Mouse (Mus musculus): ENCODE results near the gene Rhob. TPM values are rescaled to one million over a fixed set of nuclear protein-coding genes. Genes with fewer than 3 reads are reported as not detected.

Gene Rhob
- polyA plus RNA-seq, 1 experiment from 2014 or later = 32.9 TPM

DNA sequence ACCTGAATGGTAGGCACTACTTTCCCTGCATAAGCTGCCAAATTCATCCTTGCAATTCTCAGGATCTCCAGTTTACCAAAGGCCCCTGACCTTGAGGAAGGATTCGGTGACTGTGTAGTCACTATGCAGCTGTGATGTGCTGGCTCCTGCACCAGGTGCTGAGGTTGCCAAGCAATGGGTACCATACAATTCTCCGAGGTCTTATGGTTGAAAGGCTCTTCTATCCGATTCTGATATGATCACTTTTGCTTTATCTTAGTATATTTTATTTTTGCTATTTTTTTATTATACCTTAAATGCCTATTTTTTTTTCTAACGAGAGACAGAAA is 11.2 kb downstream of the Rhob start:
- Histone ChIP-seq H3K4me2 (replicated peaks; ENCODE audit: low read depth) (no peak overlapping the region), H3K4me1 (replicated peaks; ENCODE audit: control insufficient read depth, insufficient read depth) (no peaks in the 10 kb centered on the region; the same call in none of the 2 replicates), H3K9me3 (ENCODE audit: control insufficient read depth, low read length) (no peaks in the 10 kb centered on the region), H3K9ac (ENCODE audit: low read length) (no peak overlapping the region), H3K27me3 (ENCODE audit: control insufficient read depth, insufficient read depth, low read length) (no peaks in the 10 kb centered on the region), H3K4me3 (ENCODE audit: low read depth, low read length) (no peak overlapping the region), H3K27ac (replicated peaks) (peak overlapping the region; percentile 37), H3K36me3 (ENCODE audit: control insufficient read depth, insufficient read depth, low read length) (no peaks in the 10 kb centered on the region)
- no peak for DNase-seq (ENCODE audit: low spot score)
- WGBS = 73% methylated on average over 4 of the region's 4 CpGs
- peak; percentile 47 for ATAC-seq (ENCODE audit: low FRiP score, low TSS enrichment)
- TF ChIP-seq EP300 (optimal IDR thresholded peaks at IDR 0.05) (no peak), CTCF (IDR thresholded peaks at IDR 0.05; ENCODE audit: low read depth) (no peak)

DNA sequence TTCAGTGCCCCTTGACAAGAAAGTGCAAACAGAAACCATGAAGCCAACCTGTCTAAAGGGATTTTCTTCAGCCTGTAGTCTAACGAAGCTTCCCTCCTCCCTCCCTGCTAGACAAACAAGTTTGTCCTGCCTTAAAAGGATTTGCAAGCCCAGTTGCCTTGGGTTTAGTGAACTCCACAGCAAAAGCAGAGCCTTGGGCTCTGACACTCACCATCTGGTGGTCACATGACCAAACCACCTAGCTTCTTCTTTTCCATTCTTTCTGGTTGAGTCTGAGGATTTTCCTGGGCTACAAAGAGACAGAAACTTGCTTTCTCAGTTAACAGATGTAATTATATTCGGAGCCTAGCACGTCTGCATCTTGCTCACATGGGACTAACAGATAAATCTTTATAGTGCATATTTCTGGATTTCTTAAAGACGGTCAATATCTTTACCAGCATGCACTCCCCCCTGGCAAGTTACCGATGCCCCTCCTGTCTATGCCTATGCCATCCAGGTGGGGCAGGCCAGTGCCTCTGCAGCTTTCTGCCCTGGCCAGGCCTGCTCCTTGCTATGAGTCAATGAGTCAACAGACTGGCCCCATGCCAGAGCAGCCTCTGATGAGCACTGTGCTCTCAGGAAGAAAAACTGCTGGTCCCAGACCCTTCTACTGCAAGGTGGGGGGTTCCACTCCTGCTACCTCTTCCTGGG is 11.7 kb downstream of the Rhob start:
- DNase-seq (ENCODE audit: low spot score) = peak; percentile 89
- no peaks in the 10 kb centered on the region for H3K36me3 ChIP-seq (ENCODE audit: control insufficient read depth, insufficient read depth, low read length)
- 47% methylated on average over 5 of the region's 5 CpGs for WGBS
- H3K9ac ChIP-seq (ENCODE audit: low read length) = no peak overlapping the region
- H3K4me3 ChIP-seq (ENCODE audit: low read depth, low read length) = no peak overlapping the region
- H3K27me3 ChIP-seq (ENCODE audit: control insufficient read depth, insufficient read depth, low read length) = no peaks in the 10 kb centered on the region
- H3K27ac ChIP-seq (replicated peaks) = peak overlapping the region; percentile 37
- no peaks in the 10 kb centered on the region for H3K9me3 ChIP-seq (ENCODE audit: control insufficient read depth, low read length)
- 0 out of 2 replicates have a peak overlapping the region, but pooled peaks have one; percentile 8 for H3K4me2 ChIP-seq (replicated peaks; ENCODE audit: low read depth)
- TF ChIP-seq CTCF (IDR thresholded peaks at IDR 0.05; ENCODE audit: low read depth) (peak; percentile 44), EP300 (optimal IDR thresholded peaks at IDR 0.05) (no peak)
- no peaks in the 10 kb centered on the region; the same call in none of the 2 replicates for H3K4me1 ChIP-seq (replicated peaks; ENCODE audit: control insufficient read depth, insufficient read depth)
- peak; percentile 94 for ATAC-seq (ENCODE audit: low FRiP score, low TSS enrichment)

DNA sequence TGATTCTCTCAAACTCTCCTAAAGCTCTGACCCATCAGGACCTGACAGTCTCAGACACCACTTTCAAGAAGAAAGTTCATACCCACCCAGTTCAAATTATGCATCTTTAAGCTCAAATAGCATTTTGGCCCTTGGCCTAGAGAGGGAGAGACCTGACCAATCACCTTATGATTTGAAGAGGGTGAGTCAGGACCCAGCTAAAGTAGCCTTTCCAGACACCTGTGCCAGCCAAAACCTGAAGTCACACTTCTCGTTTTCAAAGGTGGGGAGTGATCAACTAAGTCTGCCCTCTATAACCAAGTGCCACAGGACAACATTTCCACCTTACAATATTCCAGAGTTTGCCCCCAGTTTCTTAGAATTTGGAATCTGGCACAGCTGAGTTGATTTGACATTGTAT is 12.5 kb downstream of the Rhob start:
- ATAC-seq (ENCODE audit: low FRiP score, low TSS enrichment) (0 out of 2 replicates have a peak, but pooled peaks have one; percentile 34), DNase-seq (ENCODE audit: low spot score) (no peak)
- H3K27me3 ChIP-seq (ENCODE audit: control insufficient read depth, insufficient read depth, low read length) = no peaks in the 10 kb centered on the region
- no peak overlapping the region for H3K4me3 ChIP-seq (ENCODE audit: low read depth, low read length)
- H3K9me3 ChIP-seq (ENCODE audit: control insufficient read depth, low read length) = no peaks in the 10 kb centered on the region
- H3K9ac ChIP-seq (ENCODE audit: low read length) = no peak overlapping the region
- no peaks in the 10 kb centered on the region; the same call in none of the 2 replicates for H3K4me1 ChIP-seq (replicated peaks; ENCODE audit: control insufficient read depth, insufficient read depth)
- peak overlapping the region; percentile 37 for H3K27ac ChIP-seq (replicated peaks)
- WGBS = 45% methylated on average over 1 of the region's 1 CpGs
- no peak overlapping the region for H3K4me2 ChIP-seq (replicated peaks; ENCODE audit: low read depth)
- H3K36me3 ChIP-seq (ENCODE audit: control insufficient read depth, insufficient read depth, low read length) = no peaks in the 10 kb centered on the region
- TF ChIP-seq CTCF (IDR thresholded peaks at IDR 0.05; ENCODE audit: low read depth) (no peak), EP300 (optimal IDR thresholded peaks at IDR 0.05) (no peak)

DNA sequence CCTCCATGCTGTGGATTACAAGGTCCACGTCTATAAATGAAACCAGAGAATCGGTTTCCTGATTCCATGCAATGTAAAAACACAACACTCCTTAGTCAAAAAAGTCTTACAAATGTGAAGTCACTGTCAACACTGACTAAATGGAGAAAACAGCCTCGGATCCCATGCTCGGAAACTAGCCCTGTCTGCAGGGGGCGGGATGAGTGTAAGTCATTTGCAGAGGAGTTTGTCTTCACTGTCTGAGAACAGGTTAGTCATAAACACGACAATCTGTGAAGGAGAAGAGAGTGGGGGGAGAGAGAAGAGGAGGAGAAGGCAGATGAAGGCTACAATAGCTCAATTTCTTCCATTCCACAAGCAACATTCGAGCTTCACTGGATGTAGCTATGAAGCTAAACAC is 14.6 kb downstream of the Rhob start:
- 77% methylated on average over 7 of the region's 7 CpGs for WGBS
- DNase-seq (ENCODE audit: low spot score) = no peak
- TF ChIP-seq CTCF (IDR thresholded peaks at IDR 0.05; ENCODE audit: low read depth) = no peak
- TF ChIP-seq EP300 (optimal IDR thresholded peaks at IDR 0.05) = no peak
- Histone ChIP-seq H3K27ac (replicated peaks) (no peak overlapping the region), H3K27me3 (ENCODE audit: control insufficient read depth, insufficient read depth, low read length) (no peaks in the 10 kb centered on the region), H3K36me3 (ENCODE audit: control insufficient read depth, insufficient read depth, low read length) (no peaks in the 10 kb centered on the region), H3K9me3 (ENCODE audit: control insufficient read depth, low read length) (no peaks in the 10 kb centered on the region), H3K4me3 (ENCODE audit: low read depth, low read length) (no peak overlapping the region), H3K9ac (ENCODE audit: low read length) (no peak overlapping the region), H3K4me2 (replicated peaks; ENCODE audit: low read depth) (no peak overlapping the region), H3K4me1 (replicated peaks; ENCODE audit: control insufficient read depth, insufficient read depth) (no peaks in the 10 kb centered on the region; the same call in none of the 2 replicates)
- ATAC-seq (ENCODE audit: low FRiP score, low TSS enrichment) = no peak

DNA sequence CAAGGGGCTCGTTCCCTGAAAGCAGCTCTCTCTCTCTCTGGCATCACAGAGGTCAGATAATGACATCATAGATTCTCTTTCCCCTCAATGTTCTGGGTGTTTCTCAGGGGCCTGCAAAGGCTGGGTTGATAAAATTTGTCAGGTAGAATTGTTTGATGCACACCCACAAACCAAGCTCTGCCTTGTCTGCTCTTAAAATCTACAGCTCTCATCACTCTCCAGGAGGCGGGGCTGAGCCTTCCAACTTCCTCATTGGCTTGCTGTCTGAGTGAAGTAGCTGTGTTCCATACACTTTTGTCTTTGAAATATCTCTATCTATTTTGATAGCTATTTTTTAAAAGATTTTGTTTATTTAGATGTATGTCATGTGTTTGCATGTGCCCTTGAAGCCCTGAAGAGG is 17.6 kb downstream of the Rhob start:
- Histone ChIP-seq H3K9ac (ENCODE audit: low read length) (no peak overlapping the region), H3K4me1 (replicated peaks; ENCODE audit: control insufficient read depth, insufficient read depth) (no peaks in the 10 kb centered on the region; the same call in 1 of the 2 replicates), H3K9me3 (ENCODE audit: control insufficient read depth, low read length) (no peaks in the 10 kb centered on the region), H3K27me3 (ENCODE audit: control insufficient read depth, insufficient read depth, low read length) (no peaks in the 10 kb centered on the region), H3K36me3 (ENCODE audit: control insufficient read depth, insufficient read depth, low read length) (no peaks in the 10 kb centered on the region), H3K4me2 (replicated peaks; ENCODE audit: low read depth) (no peak overlapping the region), H3K27ac (replicated peaks) (no peak overlapping the region), H3K4me3 (ENCODE audit: low read depth, low read length) (no peak overlapping the region)
- TF ChIP-seq EP300 (optimal IDR thresholded peaks at IDR 0.05) = no peak
- no peak for TF ChIP-seq CTCF (IDR thresholded peaks at IDR 0.05; ENCODE audit: low read depth)
- WGBS = 64% methylated on average over 2 of the region's 2 CpGs
- ATAC-seq (ENCODE audit: low FRiP score, low TSS enrichment) (no peak), DNase-seq (ENCODE audit: low spot score) (no peak)

DNA sequence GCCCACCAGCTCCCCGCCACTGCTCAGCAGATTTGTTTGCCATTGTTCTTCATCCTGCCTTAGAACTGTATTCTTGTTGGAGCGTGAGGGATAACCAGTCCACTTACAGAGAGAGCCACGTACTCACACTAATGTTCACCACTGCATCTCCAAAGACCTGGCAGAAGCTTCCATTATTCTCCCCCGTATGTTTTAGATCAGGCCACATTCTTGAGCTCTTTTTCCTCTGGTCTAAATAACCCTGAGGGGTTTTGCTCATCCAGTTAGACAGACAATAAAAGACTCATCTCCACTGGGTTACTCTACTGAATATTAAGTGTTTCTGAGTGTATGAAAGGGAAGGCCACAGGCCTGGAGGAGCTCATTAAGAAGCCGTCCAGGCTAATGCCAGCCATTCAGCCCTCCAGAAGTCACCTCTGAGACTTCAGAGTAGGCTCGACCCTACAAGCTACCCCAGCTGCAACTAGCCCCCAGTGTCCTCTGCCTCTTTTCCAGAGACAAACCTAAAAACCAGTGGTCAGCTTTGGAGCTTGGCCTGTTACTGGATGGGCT is 24.9 kb downstream of the Rhob start:
- no peak for ATAC-seq (ENCODE audit: low FRiP score, low TSS enrichment)
- 69% methylated on average over 6 of the region's 6 CpGs for WGBS

More for the DNA sequence above, 24.9 kb downstream of the Rhob start:
- Histone ChIP-seq H3K9me3 (ENCODE audit: control insufficient read depth, low read length) (no peaks in the 10 kb centered on the region), H3K4me1 (replicated peaks; ENCODE audit: control insufficient read depth, insufficient read depth) (peaks cover 2% of the 10 kb centered on the region; the same call in 1 of the 2 replicates), H3K27ac (replicated peaks) (no peak overlapping the region), H3K4me3 (ENCODE audit: low read depth, low read length) (no peak overlapping the region), H3K4me2 (replicated peaks; ENCODE audit: low read depth) (no peak overlapping the region), H3K36me3 (ENCODE audit: control insufficient read depth, insufficient read depth, low read length) (no peaks in the 10 kb centered on the region), H3K9ac (ENCODE audit: low read length) (no peak overlapping the region), H3K27me3 (ENCODE audit: control insufficient read depth, insufficient read depth, low read length) (no peaks in the 10 kb centered on the region)
- no peak for TF ChIP-seq CTCF (IDR thresholded peaks at IDR 0.05; ENCODE audit: low read depth)
- no peak for TF ChIP-seq EP300 (optimal IDR thresholded peaks at IDR 0.05)
- no peak for DNase-seq (ENCODE audit: low spot score)
